Mouse (Mus musculus): Measurements from ENCODE around the gene Hcn1. TPM values are rescaled to one million over a fixed set of nuclear protein-coding genes. Genes with fewer than 3 reads are reported as not detected.
"Not testable (repeated sequence)": the region's sequence is repeated elsewhere in the genome, so short reads cannot be mapped to it uniquely, and the experiment has no call there.

Hcn1 gene
- total RNA-seq, 2 experiments from 2014 or later, result 0.13 to 0.20 TPM

DNA sequence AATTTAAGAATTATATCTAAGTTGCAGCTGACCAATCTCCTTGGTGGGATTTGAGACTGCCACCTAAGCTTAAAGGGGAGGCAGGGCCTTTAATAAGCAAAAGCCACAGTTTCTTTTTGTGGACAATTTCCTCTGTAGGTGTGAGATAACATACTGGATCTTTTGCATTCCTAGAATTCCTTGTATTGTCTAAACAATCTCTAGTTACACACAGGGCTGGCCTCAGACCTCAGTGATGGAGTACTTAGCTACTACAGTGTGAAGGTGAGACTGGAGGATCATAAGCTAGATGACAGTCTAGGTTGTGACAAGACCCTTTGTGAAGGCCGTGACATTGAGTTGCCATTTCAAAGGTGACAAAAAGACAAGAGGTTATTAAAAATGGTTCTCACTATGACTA, 419.1 kb downstream of the Hcn1 start:
- no peak for DNase-seq (ENCODE audit: low spot score in 2 of 2)

- DNase-seq (ENCODE audit: low spot score in 2 of 2), result not testable (repeated sequence)
Observed at GRCm38 (mm10) chr13:118022891-118023290, 420.8 kb downstream of the Hcn1 start.

GRCm38 (mm10) chr13:118023381-118023780, 421.3 kb downstream of the Hcn1 start:
- no peak for DNase-seq (ENCODE audit: low spot score in 2 of 2)

DNA sequence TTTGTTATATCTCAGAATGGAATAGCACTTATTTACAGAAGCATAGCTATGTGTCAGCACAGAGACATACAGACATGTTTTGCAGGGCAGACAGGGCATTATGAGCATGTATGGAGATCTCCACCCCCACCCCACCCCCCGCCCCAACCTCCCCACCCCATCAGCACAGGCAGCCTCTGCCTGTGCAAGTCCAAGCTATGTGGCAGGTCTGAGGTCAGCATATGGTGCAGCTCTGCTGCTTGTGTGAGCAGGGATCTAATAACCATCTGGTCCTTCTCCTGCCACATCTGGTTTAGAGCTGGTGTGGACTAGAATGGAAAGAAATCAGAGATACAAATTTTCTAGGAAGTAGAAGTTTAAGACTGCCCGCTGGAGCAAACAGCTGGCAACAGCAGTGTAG, 424.4 kb downstream of the Hcn1 start:
- no peak for DNase-seq (ENCODE audit: low spot score in 2 of 2)

- no peak for DNase-seq (ENCODE audit: low spot score in 2 of 2)
Observed at GRCm38 (mm10) chr13:118027868-118028267, 425.7 kb downstream of the Hcn1 start.

DNA sequence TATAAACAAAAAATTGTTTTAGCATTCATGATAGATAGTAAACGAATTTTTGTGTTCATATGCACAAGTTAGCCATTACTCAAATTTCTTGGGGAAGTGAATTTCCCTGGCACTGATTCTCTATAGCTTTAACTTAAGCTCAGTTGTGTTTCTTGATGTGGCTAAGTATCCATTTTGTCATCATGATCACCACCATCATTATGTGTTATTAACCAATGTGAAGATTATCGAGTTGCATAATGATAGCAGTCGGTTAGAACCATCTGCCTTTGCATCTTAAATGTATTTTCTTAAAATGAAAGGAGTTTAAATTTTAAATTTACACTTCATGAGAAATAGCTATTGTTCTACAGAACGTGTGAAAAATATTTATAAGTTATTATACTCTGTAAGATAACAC, 426.5 kb downstream of the Hcn1 start:
- no peak for DNase-seq (ENCODE audit: low spot score in 2 of 2)

DNA sequence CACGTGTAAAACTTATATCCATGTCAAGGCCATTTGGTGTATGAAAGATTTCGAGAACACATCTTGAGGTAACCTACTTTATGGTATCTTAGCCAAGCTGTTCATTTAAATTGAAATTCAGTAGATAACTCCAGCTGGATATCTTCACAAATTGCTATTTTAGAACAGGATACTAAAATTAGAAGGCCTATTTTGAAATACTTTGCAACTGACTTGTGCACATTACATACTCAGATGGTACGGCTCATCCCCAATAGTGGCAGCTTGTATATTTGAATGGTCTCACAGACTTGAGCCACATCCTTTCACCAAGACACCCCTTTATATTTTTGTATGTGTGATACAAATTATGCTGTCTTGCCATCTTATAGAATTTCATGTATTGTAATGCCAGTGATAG, 427.5 kb downstream of the Hcn1 start:
- DNase-seq (ENCODE audit: low spot score in 2 of 2), result no peak

- no peak for DNase-seq (ENCODE audit: low spot score in 2 of 2)
Observed at GRCm38 (mm10) chr13:118035598-118035997, 433.5 kb downstream of the Hcn1 start.
